Mouse (Mus musculus) cerebellum, adult 11 months (tissue): ENCODE data around the gene Myef2.

ENCODE experiments used
- DNase-seq: peaks from one replicate; pipeline ENCODE4 v3.0.0; 2022

Gene Myef2

GRCm38 (mm10) chr2:125067373-125067772 lies 56.1 kb downstream of the Myef2 start:
- no peak for DNase-seq

- no peak for DNase-seq
These were observed 60.5 kb downstream of the Myef2 start for GRCm38 (mm10) chr2:125062944-125063343.

GRCm38 (mm10) chr2:125061451-125061850 lies 62.0 kb downstream of the Myef2 start:
- no peak for DNase-seq

GRCm38 (mm10) chr2:125057250-125057815 lies 66.1 kb downstream of the Myef2 start:
- DNase-seq: no peak

- DNase-seq: no peak
These were observed 68.1 kb downstream of the Myef2 start for GRCm38 (mm10) chr2:125055316-125055903.
